Mouse (Mus musculus) stomach, embryonic 15.5 days (tissue): ENCODE measurements around the gene Hoxa9. TPM values are rescaled to one million over a fixed set of nuclear protein-coding genes. Genes with fewer than 3 reads are reported as not detected.

Source experiments
- ATAC-seq: fragments of 200-750 bp; cut with Nextera tagmentation; 2 replicates; pipeline ENCODE4 v1.8.0; 2017; ENCODE audit warnings: low read depth, moderate number of reproducible peaks, moderate TSS enrichment; ENCODE audit not compliant: insufficient read depth, low FRiP score
- H3K27ac ChIP-seq: fragments of 300-500 bp; sonication (generic); 2 replicates; pipeline ENCODE4 v1.5.1; 2015; ENCODE audit warnings: mild to moderate bottlenecking, inconsistent platforms
- H3K27me3 ChIP-seq: fragments of 300-500 bp; sonication (generic); replicated peaks from 2 replicates; pipeline ENCODE4 v1.6.1; 2015; ENCODE audit warnings: inconsistent platforms
- H3K36me3 ChIP-seq: fragments of 300-500 bp; sonication (generic); 2 replicates; pipeline ENCODE4 v1.6.1; 2015; ENCODE audit warnings: inconsistent platforms
- H3K4me1 ChIP-seq: fragments of 300-500 bp; sonication (generic); 2 replicates; pipeline ENCODE4 v1.6.1; 2015; ENCODE audit warnings: inconsistent platforms
- H3K4me2 ChIP-seq: fragments of 300-500 bp; sonication (generic); 2 replicates; pipeline ENCODE4 v1.6.1; 2015; ENCODE audit warnings: mild to moderate bottlenecking, inconsistent platforms
- H3K4me3 ChIP-seq: fragments of 300-500 bp; sonication (generic); replicated peaks from 2 replicates; pipeline ENCODE4 v1.5.1; 2015; ENCODE audit warnings: inconsistent platforms
- H3K9ac ChIP-seq: fragments of 300-500 bp; sonication (generic); 2 replicates; pipeline ENCODE4 v1.6.1; 2015; ENCODE audit warnings: inconsistent platforms
- H3K9me3 ChIP-seq: fragments of 300-500 bp; sonication (generic); 2 replicates; pipeline ENCODE4 v1.6.1; 2016; ENCODE audit warnings: inconsistent platforms
- WGBS: fragments of 180-500 bp; shearing (Covaris S2); methylation state at CpG from one replicate; pipeline ENCODE4 v1.1.7; 2015; 5-methylcytosine and 5-hydroxymethylcytosine counted together
- polyA plus RNA-seq: library from polyadenylated mRNA; unstranded; fragments of >200 nt; fragmentation: Nextera tagmentation; extraction: Ambion mirVana; gene quantifications from 2 replicates; pipeline ENCODE4 v1.2.1, GENCODE M21; 2015

Gene Hoxa9
- polyA plus RNA-seq, 1 experiment from 2014 or later = 1.9 TPM

- Histone ChIP-seq H3K9me3 (no peaks in the 10 kb centered on the region), H3K9ac (peak within 1 kb of the TSS; percentile 19; the same call in 1 of the 2 replicates), H3K27ac (peak within 1 kb of the TSS; percentile 44; the same call in 1 of the 2 replicates), H3K4me2 (peak within 1 kb of the TSS; percentile 97), H3K27me3 (peaks cover 93% of the 10 kb centered on the region), H3K4me3 (peak within 1 kb of the TSS; percentile 57), H3K36me3 (no peaks in the 10 kb centered on the region), H3K4me1 (peaks cover 24% of the 10 kb centered on the region)
- ATAC-seq = peak; percentile 68; the same call in 1 of the 2 replicates
- WGBS = under 1% methylated on average over 46 of the region's 46 CpGs
These were observed 9.4 kb downstream of the Hoxa9 start, which contains the start of gene Hoxa7 for GRCm38 (mm10) chr6:52221337-52221992. Hoxa7 (minus strand) TSS chr6:52221854.

GRCm38 (mm10) chr6:52220865-52221310 lies 10.0 kb downstream of the Hoxa9 start:
- H3K4me2 ChIP-seq = peak overlapping the region; percentile 97
- H3K27me3 ChIP-seq = peaks cover 93% of the 10 kb centered on the region
- 23% methylated on average over 12 of the region's 12 CpGs for WGBS
- H3K9me3 ChIP-seq = no peaks in the 10 kb centered on the region
- no peaks in the 10 kb centered on the region for H3K36me3 ChIP-seq
- H3K4me3 ChIP-seq = peak overlapping the region; percentile 57
- no peak overlapping the region for H3K9ac ChIP-seq
- ATAC-seq = no peak
- H3K27ac ChIP-seq = 0 out of 2 replicates have a peak overlapping the region, but pooled peaks have one; percentile 44
- peaks cover 24% of the 10 kb centered on the region for H3K4me1 ChIP-seq

DNA sequence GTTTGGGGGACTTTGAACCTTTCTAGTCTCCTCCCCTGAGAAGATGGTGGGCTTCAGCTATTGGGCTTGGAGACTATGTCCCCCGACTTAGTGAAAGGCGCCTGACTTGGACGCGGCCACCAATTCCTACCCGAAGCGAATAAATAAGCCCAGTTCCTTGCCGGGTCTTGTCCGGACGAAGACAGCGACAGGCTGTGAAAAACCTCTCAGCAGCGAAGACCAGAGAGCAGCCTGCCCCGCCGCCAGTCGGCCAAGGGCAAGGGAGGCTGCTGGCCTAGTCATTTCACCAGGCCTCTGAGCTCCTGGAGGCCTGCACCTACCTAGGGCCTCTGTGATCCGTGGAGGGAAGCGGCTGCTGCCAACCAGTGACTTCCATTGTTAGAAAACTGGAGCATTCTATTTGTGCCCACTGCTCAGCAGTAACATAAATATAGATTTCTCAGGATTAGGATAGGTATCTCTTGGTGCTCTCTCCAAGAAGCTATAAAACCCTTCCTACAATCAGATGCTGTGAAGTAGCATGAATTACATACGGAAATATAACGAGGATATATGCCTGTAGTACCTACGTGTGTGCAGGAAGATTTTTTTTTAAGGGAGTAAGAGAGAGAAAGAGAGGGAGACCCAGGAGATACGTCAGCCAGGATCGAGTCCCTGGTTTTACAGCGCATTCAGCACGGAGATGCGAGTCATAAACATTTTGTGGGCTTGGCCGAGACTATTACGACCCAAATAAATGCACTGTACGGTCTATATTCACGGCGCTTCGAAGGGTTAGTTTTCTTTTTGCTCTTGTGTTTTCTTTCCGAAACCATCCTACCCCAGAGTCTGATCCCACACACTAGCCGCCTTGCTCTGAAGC lies 10.7 kb downstream of the Hoxa9 start:
- Histone ChIP-seq H3K27me3 (peaks cover 92% of the 10 kb centered on the region), H3K9ac (no peak overlapping the region), H3K4me1 (peaks cover 18% of the 10 kb centered on the region), H3K27ac (peak overlapping the region; percentile 4; the same call in 1 of the 2 replicates), H3K9me3 (no peaks in the 10 kb centered on the region), H3K4me3 (peak overlapping the region; percentile 57; the same call in 1 of the 2 replicates), H3K4me2 (peak overlapping the region; percentile 19; the same call in 1 of the 2 replicates), H3K36me3 (no peaks in the 10 kb centered on the region)
- WGBS = 33% methylated on average over 32 of the region's 32 CpGs
- ATAC-seq = no peak

DNA sequence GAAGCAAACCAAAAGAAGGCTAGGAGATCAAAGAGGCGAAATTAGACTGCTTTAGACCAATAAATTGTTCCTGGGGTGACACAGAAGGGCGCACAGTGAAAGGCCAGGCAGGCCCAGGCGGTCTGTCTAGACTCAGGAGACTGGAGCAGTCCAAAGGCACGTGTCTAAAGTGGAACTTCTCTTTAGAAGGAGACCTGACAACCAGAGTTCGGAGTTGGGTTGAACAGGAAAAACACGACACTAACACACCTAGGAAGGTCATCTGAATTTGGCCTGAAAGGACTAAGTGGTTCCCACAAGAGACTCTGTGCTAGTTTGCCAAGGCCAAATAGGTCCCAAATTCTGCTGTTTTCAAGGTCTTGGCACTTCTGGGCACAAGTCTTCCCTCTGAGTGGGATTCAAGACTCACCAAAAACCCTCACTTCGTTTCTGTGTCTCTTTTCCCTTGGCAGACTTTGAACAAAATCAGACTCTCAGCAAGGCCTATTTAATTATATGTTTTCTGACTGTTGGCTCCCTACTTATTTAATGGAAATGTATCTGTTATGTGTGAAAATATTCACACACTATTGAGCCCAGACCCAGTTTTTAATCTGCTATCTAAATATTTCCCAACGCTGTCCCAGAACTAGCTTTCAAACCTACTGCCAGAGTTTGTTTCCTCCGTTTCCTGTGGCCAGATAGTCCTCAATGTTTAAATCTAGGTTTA lies 11.5 kb downstream of the Hoxa9 start:
- H3K4me2 ChIP-seq = no peak overlapping the region
- H3K36me3 ChIP-seq = no peaks in the 10 kb centered on the region
- H3K27ac ChIP-seq = no peak overlapping the region
- peaks cover 15% of the 10 kb centered on the region for H3K4me1 ChIP-seq
- no peak overlapping the region for H3K9ac ChIP-seq
- no peaks in the 10 kb centered on the region for H3K9me3 ChIP-seq
- 48% methylated on average over 9 of the region's 9 CpGs for WGBS
- ATAC-seq = no peak
- no peak overlapping the region; the same call in 1 of the 2 replicates for H3K4me3 ChIP-seq
- peaks cover 92% of the 10 kb centered on the region for H3K27me3 ChIP-seq

DNA sequence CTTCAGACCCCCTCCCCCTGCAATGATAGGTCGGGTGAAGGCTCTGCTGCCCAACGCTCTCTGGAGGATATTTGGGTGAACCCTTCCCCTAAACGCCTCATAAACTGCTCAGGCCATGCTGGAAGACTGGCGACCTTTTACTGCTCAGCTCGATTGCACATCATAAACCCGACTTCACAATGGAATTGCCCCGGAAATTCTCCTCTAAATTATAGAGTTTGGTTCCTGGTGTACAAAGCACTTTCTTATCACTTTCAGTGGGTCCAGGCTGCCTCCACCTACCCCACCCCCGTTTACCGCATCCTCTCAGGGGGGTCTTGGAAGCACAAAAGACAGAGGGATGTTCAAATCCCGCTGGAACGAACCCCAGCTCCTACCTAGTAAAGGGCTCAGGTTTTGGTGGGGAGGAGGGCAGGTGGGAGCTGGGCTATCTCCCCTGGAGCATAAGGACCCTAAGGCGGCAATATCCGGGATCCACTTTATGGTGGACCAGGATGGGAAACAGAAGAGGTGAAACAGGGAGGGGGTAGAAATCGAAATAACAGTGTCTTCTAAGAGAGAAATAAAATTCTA lies 12.2 kb downstream of the Hoxa9 start:
- H3K4me3 ChIP-seq = no peak overlapping the region
- 24% methylated on average over 14 of the region's 14 CpGs for WGBS

GRCm38 (mm10) chr6:52217895-52218642 lies 12.8 kb downstream of the Hoxa9 start:
- H3K9ac ChIP-seq = no peak overlapping the region
- H3K27me3 ChIP-seq = peaks cover 91% of the 10 kb centered on the region
- peak overlapping the region; percentile 36 for H3K4me3 ChIP-seq
- 0 out of 2 replicates have a peak overlapping the region, but pooled peaks have one; percentile 19 for H3K27ac ChIP-seq
- no peaks in the 10 kb centered on the region for H3K36me3 ChIP-seq
- peaks cover 16% of the 10 kb centered on the region for H3K4me1 ChIP-seq
- no peaks in the 10 kb centered on the region for H3K9me3 ChIP-seq
- WGBS = 14% methylated on average over 23 of the region's 23 CpGs
- ATAC-seq = no peak
- H3K4me2 ChIP-seq = peak overlapping the region; percentile 55

More for the DNA sequence above, 12.2 kb downstream of the Hoxa9 start:
- Histone ChIP-seq H3K9me3 (no peaks in the 10 kb centered on the region), H3K27me3 (peaks cover 92% of the 10 kb centered on the region), H3K4me2 (0 out of 2 replicates have a peak overlapping the region, but pooled peaks have one; percentile 55), H3K9ac (no peak overlapping the region), H3K4me1 (peaks cover 15% of the 10 kb centered on the region), H3K36me3 (no peaks in the 10 kb centered on the region), H3K27ac (no peak overlapping the region)
- no peak for ATAC-seq

- peak; percentile 36 for ATAC-seq
- H3K9me3 ChIP-seq = no peaks in the 10 kb centered on the region
- H3K27me3 ChIP-seq = peaks cover 92% of the 10 kb centered on the region
- peaks cover 22% of the 10 kb centered on the region for H3K4me1 ChIP-seq
- 0 out of 2 replicates have a peak overlapping the region, but pooled peaks have one; percentile 19 for H3K27ac ChIP-seq
- WGBS = under 1% methylated on average over 25 of the region's 25 CpGs
- no peak overlapping the region for H3K9ac ChIP-seq
- peak overlapping the region; percentile 36 for H3K4me3 ChIP-seq
- H3K36me3 ChIP-seq = no peaks in the 10 kb centered on the region
- H3K4me2 ChIP-seq = peak overlapping the region; percentile 55
These were observed 13.5 kb downstream of the Hoxa9 start for GRCm38 (mm10) chr6:52217459-52217768.

DNA sequence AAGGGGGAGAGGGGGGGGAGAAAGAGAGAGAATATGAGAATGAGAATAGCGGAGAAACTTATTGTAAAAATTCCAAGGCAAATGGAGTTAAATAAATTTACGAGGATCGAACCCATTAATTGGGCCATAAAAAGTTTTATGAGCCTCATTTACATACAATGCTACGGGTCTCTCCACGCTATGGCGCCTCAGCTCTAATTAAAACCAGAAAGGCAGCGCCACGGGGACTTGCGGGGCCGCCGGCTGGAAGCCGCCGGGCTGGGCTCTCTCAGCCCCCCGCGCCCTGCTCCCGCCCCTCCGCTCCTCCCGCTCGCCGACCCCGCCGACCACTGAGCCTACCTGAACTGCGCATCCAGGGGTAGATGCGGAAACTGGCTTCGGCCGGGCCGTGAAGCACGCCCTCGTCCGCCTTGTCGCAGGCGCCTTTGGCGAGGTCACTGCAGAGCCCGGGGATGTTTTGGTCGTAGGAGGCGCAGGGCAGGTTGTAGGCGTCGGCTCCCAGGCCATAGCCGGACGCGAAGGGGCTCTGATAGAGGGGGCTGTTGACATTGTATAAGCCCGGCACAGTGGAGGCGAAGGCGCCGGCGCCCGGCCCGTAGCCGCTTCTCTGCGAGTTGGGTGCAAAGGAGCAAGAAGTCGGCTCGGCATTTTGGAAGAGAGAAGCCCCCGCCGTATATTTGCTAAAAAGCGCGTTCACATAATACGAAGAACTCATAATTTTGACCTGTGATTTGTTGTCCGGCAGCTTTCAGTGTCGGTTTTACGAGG lies 14.0 kb downstream of the Hoxa9 start:
- Histone ChIP-seq H3K27ac (no peak overlapping the region), H3K4me1 (peaks cover 23% of the 10 kb centered on the region), H3K36me3 (no peaks in the 10 kb centered on the region), H3K9me3 (no peaks in the 10 kb centered on the region), H3K27me3 (peaks cover 92% of the 10 kb centered on the region), H3K4me2 (peak overlapping the region; percentile 55), H3K9ac (0 out of 2 replicates have a peak overlapping the region, but pooled peaks have one; percentile 0), H3K4me3 (peak overlapping the region; percentile 36)
- WGBS = 2% methylated on average over 60 of the region's 60 CpGs
- no peak for ATAC-seq

GRCm38 (mm10) chr6:52215771-52216535 lies 14.9 kb downstream of the Hoxa9 start:
- Histone ChIP-seq H3K4me2 (peak overlapping the region; percentile 55), H3K27ac (no peak overlapping the region), H3K9ac (no peak overlapping the region), H3K4me3 (peak overlapping the region; percentile 36), H3K9me3 (no peaks in the 10 kb centered on the region), H3K4me1 (peaks cover 23% of the 10 kb centered on the region), H3K27me3 (peaks cover 93% of the 10 kb centered on the region), H3K36me3 (no peaks in the 10 kb centered on the region)
- 4% methylated on average over 30 of the region's 30 CpGs for WGBS
- ATAC-seq = no peak

GRCm38 (mm10) chr6:52215070-52215469 lies 15.8 kb downstream of the Hoxa9 start:
- H3K4me2 ChIP-seq = no peak overlapping the region

More at GRCm38 (mm10) chr6:52215070-52215469, 15.8 kb downstream of the Hoxa9 start:
- Histone ChIP-seq H3K27ac (no peak overlapping the region), H3K9ac (no peak overlapping the region), H3K9me3 (no peaks in the 10 kb centered on the region), H3K27me3 (peaks cover 88% of the 10 kb centered on the region), H3K4me3 (no peak overlapping the region), H3K4me1 (peaks cover 23% of the 10 kb centered on the region), H3K36me3 (no peaks in the 10 kb centered on the region)
- no peak for ATAC-seq
- WGBS = 38% methylated on average over 3 of the region's 3 CpGs
